Mouse (Mus musculus) liver, embryonic 14.5 days (tissue): ENCODE measurements around the gene Wdr27. TPM values are rescaled to one million over a fixed set of nuclear protein-coding genes. Genes with fewer than 3 reads are reported as not detected.
"Not testable (repeated sequence)": the region's sequence is repeated elsewhere in the genome, so short reads cannot be mapped to it uniquely, and the experiment has no call there.

Experiments
- ATAC-seq: fragments of 200-750 bp; cut with Nextera tagmentation; 2 replicates; pipeline ENCODE4 v1.8.0; 2017; ENCODE audit warnings: moderate number of reproducible peaks, mild to moderate bottlenecking, moderate library complexity; ENCODE audit not compliant: insufficient read depth
- DNase-seq, 3 experiments: peaks; one replicate each; pipeline ENCODE4 v3.0.0-alpha.2; 2012 to 2013; ENCODE audit warnings: low read depth in 3 of 3, low spot score in 3 of 3
- H3K27ac ChIP-seq: fragments of 300-500 bp; sonication (generic); 2 replicates; pipeline ENCODE4 v1.5.1; 2014; ENCODE audit warnings: moderate library complexity, mild to moderate bottlenecking, control low read depth, inconsistent platforms
- H3K27me3 ChIP-seq: fragments of 300-500 bp; sonication (generic); 2 replicates; pipeline ENCODE4 v1.6.1; 2014; ENCODE audit warnings: mild to moderate bottlenecking, low read length, moderate library complexity; ENCODE audit not compliant: control insufficient read depth, insufficient read depth
- H3K36me3 ChIP-seq: fragments of 300-500 bp; sonication (generic); replicated peaks from 2 replicates; pipeline ENCODE4 v1.6.1; 2014; ENCODE audit warnings: low read depth; ENCODE audit not compliant: control insufficient read depth, insufficient read depth
- H3K4me1 ChIP-seq, 2 experiments: fragments of 200-500 bp in 1 of 2; fragments of 300-500 bp in 1 of 2; sonication (generic) in 1 of 2; replicated peaks; 2 replicates each; pipeline ENCODE4 v1.6.1; 2012 to 2014; ENCODE audit warnings: antibody characterized with exemption in 1 of 2, inconsistent platforms in 1 of 2, low read length in 1 of 2; ENCODE audit not compliant: control insufficient read depth in 2 of 2, insufficient read depth in 2 of 2
- H3K4me2 ChIP-seq: fragments of 300-500 bp; sonication (generic); 2 replicates; pipeline ENCODE4 v1.6.1; 2014; ENCODE audit warnings: low read depth, mild to moderate bottlenecking, control low read depth, moderate library complexity
- H3K4me3 ChIP-seq, 2 experiments: fragments of 200-500 bp in 1 of 2; fragments of 300-500 bp in 1 of 2; sonication (generic) in 1 of 2; 2 replicates each; pipeline ENCODE4 v1.5.1; 2012 to 2014; ENCODE audit warnings: low read depth in 2 of 2, low read length in 2 of 2, mild to moderate bottlenecking in 2 of 2, control low read depth in 1 of 2, inconsistent platforms in 1 of 2, moderate library complexity in 1 of 2; ENCODE audit not compliant: insufficient read depth in 1 of 2
- H3K9ac ChIP-seq: fragments of 300-500 bp; sonication (generic); replicated peaks from 2 replicates; pipeline ENCODE4 v1.6.1; 2014; ENCODE audit warnings: mild to moderate bottlenecking, control low read depth, moderate library complexity
- H3K9me3 ChIP-seq: fragments of 300-500 bp; sonication (generic); 2 replicates; pipeline ENCODE4 v1.6.1; 2016; ENCODE audit warnings: low read length, mixed read lengths; ENCODE audit not compliant: control insufficient read depth
- CTCF ChIP-seq: IDR thresholded peaks from 2 replicates; pipeline ENCODE4 v1.5.1; 2016; ENCODE audit warnings: antibody characterized with exemption, low read depth, control low read depth
- EP300 ChIP-seq: IDR thresholded peaks from 2 replicates; pipeline ENCODE4 v1.6.1; 2016; ENCODE audit warnings: antibody characterized with exemption, low read depth
- WGBS: fragments of 180-500 bp; shearing (Covaris S2); extraction: QIAGEN DNeasy Blood & Tissue Kit; methylation state at CpG from one replicate; pipeline ENCODE4 v1.1.7; 2014; ENCODE audit not compliant: insufficient replicate concordance; 5-methylcytosine and 5-hydroxymethylcytosine counted together
- polyA plus RNA-seq, 2 experiments: library from polyadenylated mRNA; depleted of rRNA in 1 of 2; stranded (reverse) in 1 of 2; unstranded in 1 of 2; fragments of >200 nt; fragmentation: Nextera tagmentation in 1 of 2; extraction: Ambion mirVana in 1 of 2; gene quantifications; 2 replicates each; pipeline versions ENCODE4 v1.2.1 to v1.2.3; 2012 to 2014

Wdr27 gene
- polyA plus RNA-seq, 2 experiments, result 0.51 to 0.79 TPM

- TF ChIP-seq CTCF (no peak), EP300 (no peak)
- peak in 1 of 3 experiments; percentile 32 for DNase-seq
- H3K9ac ChIP-seq, result no peak overlapping the region
- no peaks in the 10 kb centered on the region for H3K9me3 ChIP-seq
- H3K4me2 ChIP-seq, result no peak overlapping the region
- no peak overlapping the region; the same call in 1 of the 2 replicates for H3K27ac ChIP-seq
- H3K27me3 ChIP-seq, result no peaks in the 10 kb centered on the region
- H3K36me3 ChIP-seq, result peaks cover 67% of the 10 kb centered on the region
- 70% methylated on average over 8 of the region's 8 CpGs for WGBS
- no peak overlapping the region for H3K4me3 ChIP-seq
- peak; percentile 63; the same call in 1 of the 2 replicates for ATAC-seq
- peaks cover 3 to 7% of the 10 kb centered on the region in 2 experiments for H3K4me1 ChIP-seq
Observed at GRCm38 (mm10) chr17:14953452-14953851, 10.5 kb upstream of the Wdr27 start.

DNA sequence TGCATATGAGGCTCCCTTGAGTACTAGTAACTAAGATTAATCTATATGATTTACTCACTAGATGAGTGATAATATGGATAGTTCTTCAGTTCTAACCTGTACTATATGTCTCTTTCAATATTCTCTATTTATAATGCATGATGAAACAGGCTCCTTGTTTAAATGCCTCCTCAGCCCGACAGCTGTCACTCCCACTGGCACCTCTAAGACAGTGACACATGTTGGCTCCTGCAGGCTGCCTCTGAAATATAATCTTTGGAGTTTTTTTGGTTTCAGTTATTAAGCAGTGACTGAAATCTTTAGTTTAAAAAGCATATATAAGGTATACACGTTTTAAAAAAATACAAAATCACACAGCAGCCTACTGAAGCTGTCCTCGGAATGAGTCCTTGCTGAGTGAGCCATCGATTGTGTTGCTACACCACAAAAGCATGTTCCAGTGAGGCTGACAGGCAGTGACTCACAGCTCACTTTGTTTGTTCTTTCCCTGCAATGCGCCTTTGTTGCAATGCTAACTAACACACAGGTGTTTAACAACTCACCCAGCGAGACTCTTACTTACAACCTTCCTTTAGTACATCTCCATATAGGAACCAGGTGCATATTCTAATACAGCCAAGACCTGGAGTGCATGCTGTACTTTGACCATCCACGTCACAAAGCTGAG is 6.3 kb upstream of the Wdr27 start:
- ATAC-seq, result no peak
- no peaks in the 10 kb centered on the region for H3K9me3 ChIP-seq
- DNase-seq, result no peak
- peaks cover 3 to 7% of the 10 kb centered on the region in 2 experiments for H3K4me1 ChIP-seq
- peaks cover 70% of the 10 kb centered on the region for H3K36me3 ChIP-seq
- no peaks in the 10 kb centered on the region for H3K27me3 ChIP-seq
- H3K4me2 ChIP-seq, result no peak overlapping the region
- TF ChIP-seq EP300 (no peak), CTCF (no peak)
- H3K27ac ChIP-seq, result no peak overlapping the region
- H3K4me3 ChIP-seq, result no peak overlapping the region
- H3K9ac ChIP-seq, result no peak overlapping the region
- WGBS, result 80% methylated on average over 7 of the region's 7 CpGs

GRCm38 (mm10) chr17:14944551-14944950 is 1.6 kb upstream of the Wdr27 start:
- Histone ChIP-seq H3K9ac (peak overlapping the region; percentile 21; the same call in 1 of the 2 replicates), H3K36me3 (peaks cover 34% of the 10 kb centered on the region), H3K27ac (no peak overlapping the region), H3K4me1 (peaks cover 7 to 9% of the 10 kb centered on the region in 2 experiments; a peak in 3 of 4 replicates), H3K9me3 (no peaks in the 10 kb centered on the region), H3K27me3 (no peaks in the 10 kb centered on the region), H3K4me2 (peak overlapping the region; percentile 71), H3K4me3 (no peak overlapping the region)
- DNase-seq, result no peak
- 91% methylated on average over 1 of the region's 1 CpGs for WGBS
- no peak for ATAC-seq
- no peak for TF ChIP-seq EP300
- TF ChIP-seq CTCF, result no peak

- 13% methylated on average over 16 of the region's 16 CpGs for WGBS
- Histone ChIP-seq H3K36me3 (peaks cover 28% of the 10 kb centered on the region), H3K4me2 (peak overlapping the region; percentile 71), H3K4me1 (peaks cover 7 to 9% of the 10 kb centered on the region in 2 experiments; a peak in 3 of 4 replicates), H3K27ac (no peak overlapping the region; the same call in 1 of the 2 replicates), H3K4me3 (peak overlapping the region; percentile 82 to 88), H3K9me3 (no peaks in the 10 kb centered on the region), H3K27me3 (no peaks in the 10 kb centered on the region), H3K9ac (peak overlapping the region; percentile 78)
- TF ChIP-seq CTCF (no peak), EP300 (no peak)
- DNase-seq (no peak), ATAC-seq (peak; percentile 11)
Observed at GRCm38 (mm10) chr17:14943729-14944059, 736 bp upstream of the Wdr27 start.

DNA sequence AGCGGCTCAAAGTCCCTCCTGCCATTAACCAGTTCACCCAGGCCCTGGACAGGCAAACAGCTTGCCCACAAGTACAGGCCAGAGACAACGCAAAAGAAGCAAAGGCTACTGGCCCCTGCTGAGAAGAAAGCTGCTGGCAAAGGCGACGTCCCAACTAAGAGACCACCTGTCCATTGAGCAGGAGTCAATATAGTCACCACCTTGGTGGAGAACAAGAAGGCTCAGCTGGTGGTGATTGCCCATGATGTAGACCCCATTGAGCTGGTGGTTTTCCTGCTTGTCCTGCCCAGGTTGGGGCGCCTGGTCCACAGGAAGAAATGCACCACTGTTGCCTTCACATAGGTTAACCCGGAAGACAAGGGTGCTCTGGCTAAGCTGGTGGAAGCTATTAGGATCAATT is 777 bp downstream of the Wdr27 start:
- H3K9ac ChIP-seq, result peak overlapping the region; percentile 66
- peak overlapping the region in 1 of 2 experiments; percentile 88; a peak in 2 of 4 replicates for H3K4me3 ChIP-seq
- 61% methylated on average over 6 of the region's 6 CpGs for WGBS
- peaks cover 20% of the 10 kb centered on the region for H3K36me3 ChIP-seq
- DNase-seq, H3K4me1 ChIP-seq, ATAC-seq, H3K27ac ChIP-seq, H3K27me3 ChIP-seq, H3K9me3 ChIP-seq: not testable (repeated sequence)
- peak overlapping the region; percentile 71 for H3K4me2 ChIP-seq
